Mouse (Mus musculus) forebrain, embryonic 11.5 days (tissue): ENCODE measurements around the gene Ulk4. TPM values are rescaled to one million over a fixed set of nuclear protein-coding genes. Genes with fewer than 3 reads are reported as not detected.

ENCODE experiments used
- ATAC-seq: fragments of 200-750 bp; cut with Nextera tagmentation; replicated peaks from 2 replicates; pipeline ENCODE4 v1.8.0; 2017; ENCODE audit warnings: moderate TSS enrichment; ENCODE audit not compliant: low FRiP score
- DNase-seq: peaks from one replicate; pipeline ENCODE4 v3.0.0-alpha.2; 2017; ENCODE audit warnings: low spot score
- H3K27ac ChIP-seq: fragments of 300-500 bp; sonication (generic); 2 replicates; pipeline ENCODE4 v1.5.1; 2014; ENCODE audit warnings: low read depth, low read length
- H3K27me3 ChIP-seq: fragments of 300-500 bp; sonication (generic); 2 replicates; pipeline ENCODE4 v1.6.1; 2014; ENCODE audit warnings: mild to moderate bottlenecking, low read length, mixed read lengths; ENCODE audit not compliant: control insufficient read depth, insufficient read depth
- H3K36me3 ChIP-seq: fragments of 300-500 bp; sonication (generic); 2 replicates; pipeline ENCODE4 v1.6.1; 2014; ENCODE audit warnings: mild to moderate bottlenecking, low read length, moderate library complexity, mixed read lengths; ENCODE audit not compliant: control insufficient read depth, insufficient read depth
- H3K4me1 ChIP-seq: fragments of 300-500 bp; sonication (generic); replicated peaks from 2 replicates; pipeline ENCODE4 v1.6.1; 2014; ENCODE audit warnings: low read length, mixed read lengths; ENCODE audit not compliant: control insufficient read depth, insufficient read depth
- H3K4me2 ChIP-seq: fragments of 300-500 bp; sonication (generic); 2 replicates; pipeline ENCODE4 v1.6.1; 2014; ENCODE audit warnings: low read depth, mild to moderate bottlenecking, low read length, moderate library complexity, mixed read lengths; ENCODE audit not compliant: severe bottlenecking
- H3K4me3 ChIP-seq: fragments of 300-500 bp; sonication (generic); 2 replicates; pipeline ENCODE4 v1.5.1; 2014; ENCODE audit warnings: low read depth, low read length
- H3K9ac ChIP-seq: fragments of 300-500 bp; sonication (generic); 2 replicates; pipeline ENCODE4 v1.6.1; 2014; ENCODE audit warnings: low read length
- H3K9me3 ChIP-seq: fragments of 300-500 bp; sonication (generic); 2 replicates; pipeline ENCODE4 v1.6.1; 2016; ENCODE audit warnings: low read length, mixed read lengths; ENCODE audit not compliant: control insufficient read depth
- WGBS: fragments of 180-500 bp; shearing (Covaris S2); extraction: QIAGEN DNeasy Blood & Tissue Kit; methylation state at CpG from one replicate; pipeline ENCODE4 v1.1.7; 2014; 5-methylcytosine and 5-hydroxymethylcytosine counted together
- polyA plus RNA-seq: library from polyadenylated mRNA; unstranded; fragments of >200 nt; fragmentation: Nextera tagmentation; extraction: Ambion mirVana; gene quantifications from 2 replicates; pipeline ENCODE4 v1.2.1, GENCODE M21; 2014

Ulk4 gene
- polyA plus RNA-seq, 1 experiment from 2014 or later = 163 TPM

- ATAC-seq = no peak
- H3K27ac ChIP-seq = no peak overlapping the region
These were observed 164.9 kb downstream of the Ulk4 start for GRCm38 (mm10) chr9:121112131-121112530.

GRCm38 (mm10) chr9:121108110-121108509 lies 168.9 kb downstream of the Ulk4 start:
- no peaks in the 10 kb centered on the region for H3K36me3 ChIP-seq
- H3K4me1 ChIP-seq = no peaks in the 10 kb centered on the region
- peak; percentile 46 for ATAC-seq
- H3K27me3 ChIP-seq = no peaks in the 10 kb centered on the region
- 13% methylated on average over 10 of the region's 10 CpGs for WGBS
- H3K4me3 ChIP-seq = no peak overlapping the region
- no peak overlapping the region for H3K9ac ChIP-seq
- no peak overlapping the region for H3K27ac ChIP-seq
- H3K4me2 ChIP-seq = no peak overlapping the region
- H3K9me3 ChIP-seq = no peaks in the 10 kb centered on the region
- DNase-seq = peak; percentile 95

More at GRCm38 (mm10) chr9:121112131-121112530, 164.9 kb downstream of the Ulk4 start:
- Histone ChIP-seq H3K4me2 (no peak overlapping the region), H3K9ac (no peak overlapping the region), H3K9me3 (no peaks in the 10 kb centered on the region), H3K27me3 (no peaks in the 10 kb centered on the region), H3K4me3 (no peak overlapping the region), H3K36me3 (no peaks in the 10 kb centered on the region), H3K4me1 (no peaks in the 10 kb centered on the region)
- WGBS = 49% methylated on average over 1 of the region's 1 CpGs
- DNase-seq = no peak

- no peak overlapping the region for H3K27ac ChIP-seq
- H3K27me3 ChIP-seq = no peaks in the 10 kb centered on the region
- no peak overlapping the region for H3K4me2 ChIP-seq
- WGBS = 75% methylated on average over 5 of the region's 5 CpGs
- ATAC-seq (0 out of 2 replicates have a peak, but pooled peaks have one; percentile 7), DNase-seq (no peak)
- no peaks in the 10 kb centered on the region for H3K36me3 ChIP-seq
- no peak overlapping the region for H3K9ac ChIP-seq
- no peak overlapping the region for H3K4me3 ChIP-seq
- H3K9me3 ChIP-seq = no peaks in the 10 kb centered on the region
- no peaks in the 10 kb centered on the region for H3K4me1 ChIP-seq
These were observed 169.4 kb downstream of the Ulk4 start for GRCm38 (mm10) chr9:121107643-121108042.

GRCm38 (mm10) chr9:121107101-121107500 lies 169.9 kb downstream of the Ulk4 start:
- Histone ChIP-seq H3K4me2 (no peak overlapping the region), H3K27me3 (no peaks in the 10 kb centered on the region), H3K4me1 (no peaks in the 10 kb centered on the region), H3K9me3 (no peaks in the 10 kb centered on the region), H3K4me3 (no peak overlapping the region), H3K27ac (no peak overlapping the region), H3K9ac (no peak overlapping the region), H3K36me3 (no peaks in the 10 kb centered on the region)
- DNase-seq (no peak), ATAC-seq (no peak)
- WGBS = 20% methylated on average over 11 of the region's 11 CpGs

- ATAC-seq (no peak), DNase-seq (no peak)
- Histone ChIP-seq H3K4me1 (0 out of 2 replicates have a peak, but pooled peaks cover 2% of the 10 kb centered on the region), H3K9ac (no peak overlapping the region), H3K27ac (no peak overlapping the region), H3K36me3 (no peaks in the 10 kb centered on the region), H3K4me3 (no peak overlapping the region), H3K4me2 (no peak overlapping the region), H3K9me3 (no peaks in the 10 kb centered on the region), H3K27me3 (no peaks in the 10 kb centered on the region)
- 91% methylated on average over 10 of the region's 10 CpGs for WGBS
These were observed 175.5 kb downstream of the Ulk4 start for GRCm38 (mm10) chr9:121101516-121101915.

- Histone ChIP-seq H3K9ac (no peak overlapping the region), H3K27ac (no peak overlapping the region), H3K36me3 (no peaks in the 10 kb centered on the region), H3K4me1 (0 out of 2 replicates have a peak, but pooled peaks cover 2% of the 10 kb centered on the region), H3K27me3 (no peaks in the 10 kb centered on the region), H3K4me2 (no peak overlapping the region), H3K9me3 (no peaks in the 10 kb centered on the region; the same call in 1 of the 2 replicates), H3K4me3 (no peak overlapping the region)
- ATAC-seq (peak; percentile 64; the same call in 1 of the 2 replicates), DNase-seq (no peak)
- 79% methylated on average over 10 of the region's 10 CpGs for WGBS
These were observed 177.5 kb downstream of the Ulk4 start for GRCm38 (mm10) chr9:121099453-121099852.

- 88% methylated on average over 7 of the region's 7 CpGs for WGBS
- Histone ChIP-seq H3K27ac (no peak overlapping the region), H3K36me3 (no peaks in the 10 kb centered on the region), H3K9me3 (no peaks in the 10 kb centered on the region; the same call in 1 of the 2 replicates), H3K27me3 (no peaks in the 10 kb centered on the region), H3K4me1 (0 out of 2 replicates have a peak, but pooled peaks cover 2% of the 10 kb centered on the region), H3K4me3 (no peak overlapping the region), H3K4me2 (no peak overlapping the region), H3K9ac (no peak overlapping the region)
- no peak for DNase-seq
- no peak for ATAC-seq
These were observed 183.2 kb downstream of the Ulk4 start for GRCm38 (mm10) chr9:121093760-121094159.

- H3K4me3 ChIP-seq = no peak overlapping the region
- no peak for DNase-seq
- no peaks in the 10 kb centered on the region for H3K36me3 ChIP-seq
- no peak overlapping the region for H3K4me2 ChIP-seq
- H3K4me1 ChIP-seq = no peaks in the 10 kb centered on the region
- ATAC-seq = no peak
- 83% methylated on average over 5 of the region's 5 CpGs for WGBS
- no peak overlapping the region for H3K27ac ChIP-seq
- H3K9me3 ChIP-seq = no peaks in the 10 kb centered on the region; the same call in 1 of the 2 replicates
- no peak overlapping the region for H3K9ac ChIP-seq
- no peaks in the 10 kb centered on the region for H3K27me3 ChIP-seq
These were observed 184.4 kb downstream of the Ulk4 start for GRCm38 (mm10) chr9:121092568-121092967.

GRCm38 (mm10) chr9:121091016-121091735 lies 185.8 kb downstream of the Ulk4 start:
- no peaks in the 10 kb centered on the region for H3K27me3 ChIP-seq
- no peak for DNase-seq
- no peak overlapping the region for H3K27ac ChIP-seq
- 81% methylated on average over 10 of the region's 10 CpGs for WGBS
- H3K9ac ChIP-seq = no peak overlapping the region
- no peak overlapping the region for H3K4me3 ChIP-seq
- no peak for ATAC-seq
- no peaks in the 10 kb centered on the region; the same call in 1 of the 2 replicates for H3K9me3 ChIP-seq
- no peaks in the 10 kb centered on the region for H3K36me3 ChIP-seq
- no peak overlapping the region for H3K4me2 ChIP-seq
- H3K4me1 ChIP-seq = no peaks in the 10 kb centered on the region
